Mouse (Mus musculus) brain, embryonic 14.5 days (tissue): ENCODE results near the gene Hsd11b2.

Experiments used
- CTCF ChIP-seq: fragments of 200-500 bp; IDR thresholded peaks from 2 replicates; pipeline ENCODE4 v1.5.1; 2012; ENCODE audit warnings: inconsistent platforms, mild to moderate bottlenecking, moderate library complexity, borderline replicate concordance; ENCODE audit not compliant: insufficient read depth, insufficient read length; ENCODE audit errors: extremely low read depth
- POLR2A ChIP-seq: fragments of 200-500 bp; IDR thresholded peaks from 2 replicates; pipeline ENCODE4 v1.6.1; 2012; ENCODE audit warnings: mild to moderate bottlenecking, inconsistent platforms, borderline replicate concordance; ENCODE audit not compliant: poor library complexity, insufficient read depth, insufficient read length, severe bottlenecking; ENCODE audit errors: extremely low read depth

DNA sequence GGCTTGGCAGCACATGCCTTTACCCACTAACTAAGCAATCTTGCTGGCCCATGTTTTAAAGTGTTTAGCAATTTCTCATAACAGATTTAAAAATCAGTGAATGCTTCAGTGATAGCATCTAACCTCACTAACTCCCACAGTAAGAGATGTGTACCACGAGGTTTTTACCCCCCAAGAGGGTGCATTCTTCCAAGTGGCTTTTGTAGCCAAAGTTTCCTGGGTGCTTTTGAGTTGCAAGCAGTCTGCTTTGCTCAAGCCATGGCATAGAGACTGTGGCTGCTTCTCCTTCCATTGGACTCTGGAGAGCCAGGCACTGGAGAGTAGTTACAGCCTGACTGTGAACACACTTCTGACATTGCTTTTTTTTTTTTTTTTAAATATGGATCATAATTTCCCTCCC is 29.3 kb upstream of the Hsd11b2 start:
- no peak for TF ChIP-seq POLR2A
- TF ChIP-seq CTCF: no peak
